Mouse (Mus musculus): Measurements from ENCODE around the gene Lbr.
A peak's percentile ranks its signal among the peaks of the same experiment; 100 is the strongest.

The Lbr gene

DNA sequence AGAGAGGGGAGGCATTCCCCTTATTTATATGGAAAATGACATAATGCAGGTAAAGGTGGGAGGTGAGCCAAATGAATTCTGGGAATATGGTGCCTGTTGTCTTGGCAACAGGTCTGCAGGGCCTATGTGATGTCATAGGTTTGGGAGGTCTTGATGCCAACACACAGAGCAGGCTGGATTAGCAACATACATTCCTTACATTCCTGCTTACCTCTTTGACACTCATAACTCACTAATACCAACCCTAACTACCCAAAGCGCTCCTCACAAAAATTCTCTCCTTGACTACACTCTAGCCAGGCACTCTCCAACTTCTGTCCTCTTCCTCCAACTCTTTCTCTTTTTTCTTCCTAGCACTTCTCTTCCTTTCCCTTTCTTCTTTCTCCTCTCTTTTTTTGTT is 5.4 kb upstream of the Lbr start:
- Histone ChIP-seq H3K27me3 (ENCODE audit: insufficient read depth, low read length) (no peaks in the 10 kb centered on the region), H3K4me3 (replicated peaks; ENCODE audit: low read length) (no peak overlapping the region), H3K36me3 (ENCODE audit: insufficient read depth, low read length) (no peaks in the 10 kb centered on the region), H3K9me3 (ENCODE audit: low read length) (no peaks in the 10 kb centered on the region), H3K4me1 (replicated peaks; ENCODE audit: low read depth, low read length) (peaks cover 45% of the 10 kb centered on the region)
- no peak for TF ChIP-seq POU5F1 (IDR thresholded peaks at IDR 0.05; ENCODE audit: borderline replicate concordance, low read length)
- no peak for TF ChIP-seq NANOG (IDR thresholded peaks at IDR 0.05; ENCODE audit: borderline replicate concordance, low read length)
- TF ChIP-seq CTCF (conservative IDR thresholded peaks at IDR 0.05; ENCODE audit: low read length) = no peak

DNA sequence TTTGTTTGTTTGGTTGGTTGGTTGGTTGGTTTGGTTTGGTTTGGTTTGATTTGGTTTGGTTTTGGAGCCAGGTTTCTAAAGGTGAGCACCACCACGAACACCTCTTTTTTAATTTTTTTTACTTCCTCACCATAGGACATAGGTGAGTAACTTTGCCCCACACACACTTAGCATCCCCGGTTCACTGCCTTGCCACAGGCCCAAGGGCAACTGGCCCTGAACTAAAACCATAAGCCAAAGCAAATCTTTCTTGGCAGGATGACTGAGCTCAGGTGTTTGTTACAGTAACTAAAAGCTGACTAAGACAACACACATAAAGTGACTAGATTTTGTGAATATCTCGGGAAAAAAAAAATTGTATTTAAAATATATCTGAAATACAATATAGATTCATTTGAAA is 4.5 kb upstream of the Lbr start:
- Histone ChIP-seq H3K27me3 (ENCODE audit: insufficient read depth, low read length) (no peaks in the 10 kb centered on the region), H3K9me3 (ENCODE audit: low read length) (no peaks in the 10 kb centered on the region), H3K36me3 (ENCODE audit: insufficient read depth, low read length) (no peaks in the 10 kb centered on the region), H3K4me1 (replicated peaks; ENCODE audit: low read depth, low read length) (peaks cover 42% of the 10 kb centered on the region), H3K4me3 (replicated peaks; ENCODE audit: low read length) (no peak overlapping the region)
- TF ChIP-seq POU5F1 (IDR thresholded peaks at IDR 0.05; ENCODE audit: borderline replicate concordance, low read length) (no peak), NANOG (IDR thresholded peaks at IDR 0.05; ENCODE audit: borderline replicate concordance, low read length) (no peak), CTCF (conservative IDR thresholded peaks at IDR 0.05; ENCODE audit: low read length) (no peak)

DNA sequence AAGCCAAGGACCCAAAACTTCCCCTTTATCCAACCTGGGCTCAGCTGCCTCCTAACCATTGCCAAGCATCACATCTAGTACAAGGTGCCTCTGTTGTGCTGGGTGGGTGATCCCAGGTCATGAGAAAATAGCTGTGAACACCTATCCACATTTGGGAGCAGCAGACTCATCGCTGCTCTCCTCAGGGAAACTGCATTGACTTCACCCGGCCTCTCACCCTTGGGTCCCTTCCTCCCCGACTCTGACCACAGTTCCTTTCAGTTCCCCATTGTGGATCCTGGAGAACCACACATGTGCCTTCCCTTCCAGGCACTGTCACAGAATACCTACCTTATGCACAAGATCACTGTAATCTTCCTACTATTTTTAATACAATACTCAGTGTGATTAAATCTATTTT is 2.9 kb upstream of the Lbr start:
- H3K4me3 ChIP-seq (replicated peaks; ENCODE audit: low read length) = peak overlapping the region; percentile 76
- no peaks in the 10 kb centered on the region for H3K36me3 ChIP-seq (ENCODE audit: insufficient read depth, low read length)
- H3K4me1 ChIP-seq (replicated peaks; ENCODE audit: low read depth, low read length) = peaks cover 40% of the 10 kb centered on the region
- no peaks in the 10 kb centered on the region for H3K27me3 ChIP-seq (ENCODE audit: insufficient read depth, low read length)
- TF ChIP-seq POU5F1 (IDR thresholded peaks at IDR 0.05; ENCODE audit: borderline replicate concordance, low read length) (no peak), CTCF (conservative IDR thresholded peaks at IDR 0.05; ENCODE audit: low read length) (no peak), NANOG (IDR thresholded peaks at IDR 0.05; ENCODE audit: borderline replicate concordance, low read length) (no peak)
- no peaks in the 10 kb centered on the region for H3K9me3 ChIP-seq (ENCODE audit: low read length)

DNA sequence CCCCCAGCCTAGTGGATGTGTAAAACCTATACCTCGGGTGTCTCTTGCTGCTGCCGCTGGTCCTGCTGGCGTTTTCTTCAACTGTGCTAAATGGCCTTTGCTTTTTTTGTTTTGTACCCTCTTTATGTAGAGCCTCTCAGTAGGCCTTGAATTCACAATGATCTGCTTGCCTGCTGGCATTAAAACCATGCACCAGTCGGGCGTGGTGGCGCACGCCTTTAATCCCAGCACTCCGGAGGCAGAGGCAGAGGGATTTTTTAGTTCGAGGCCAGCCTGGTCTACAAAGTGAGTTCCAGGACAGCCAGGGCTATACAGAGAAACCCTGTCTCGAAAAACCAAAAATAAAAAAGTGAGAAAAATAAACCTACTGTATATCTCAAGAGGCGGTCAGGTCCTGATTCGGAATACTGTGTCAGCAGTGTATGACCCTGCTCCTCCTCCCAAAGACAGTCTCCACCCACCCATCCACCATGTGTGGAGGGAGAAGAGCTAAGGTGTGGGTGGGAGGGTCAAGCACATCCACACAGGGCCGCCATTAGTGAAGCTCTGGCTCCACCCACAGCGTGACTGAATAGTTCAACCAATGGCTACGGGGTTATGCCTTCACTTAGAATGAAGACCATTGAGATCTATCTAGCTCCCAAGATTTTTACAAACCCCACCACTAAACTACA is 2.2 kb upstream of the Lbr start:
- peaks cover 4% of the 10 kb centered on the region; the same call in 1 of the 2 replicates for H3K36me3 ChIP-seq (ENCODE audit: insufficient read depth, low read length)
- peak overlapping the region; percentile 76 for H3K4me3 ChIP-seq (replicated peaks; ENCODE audit: low read length)
- TF ChIP-seq CTCF (conservative IDR thresholded peaks at IDR 0.05; ENCODE audit: low read length) = no peak
- TF ChIP-seq NANOG (IDR thresholded peaks at IDR 0.05; ENCODE audit: borderline replicate concordance, low read length) = no peak
- TF ChIP-seq POU5F1 (IDR thresholded peaks at IDR 0.05; ENCODE audit: borderline replicate concordance, low read length) = no peak
- H3K9me3 ChIP-seq (ENCODE audit: low read length) = no peaks in the 10 kb centered on the region
- no peaks in the 10 kb centered on the region for H3K27me3 ChIP-seq (ENCODE audit: insufficient read depth, low read length)
- peaks cover 47% of the 10 kb centered on the region for H3K4me1 ChIP-seq (replicated peaks; ENCODE audit: low read depth, low read length)

DNA sequence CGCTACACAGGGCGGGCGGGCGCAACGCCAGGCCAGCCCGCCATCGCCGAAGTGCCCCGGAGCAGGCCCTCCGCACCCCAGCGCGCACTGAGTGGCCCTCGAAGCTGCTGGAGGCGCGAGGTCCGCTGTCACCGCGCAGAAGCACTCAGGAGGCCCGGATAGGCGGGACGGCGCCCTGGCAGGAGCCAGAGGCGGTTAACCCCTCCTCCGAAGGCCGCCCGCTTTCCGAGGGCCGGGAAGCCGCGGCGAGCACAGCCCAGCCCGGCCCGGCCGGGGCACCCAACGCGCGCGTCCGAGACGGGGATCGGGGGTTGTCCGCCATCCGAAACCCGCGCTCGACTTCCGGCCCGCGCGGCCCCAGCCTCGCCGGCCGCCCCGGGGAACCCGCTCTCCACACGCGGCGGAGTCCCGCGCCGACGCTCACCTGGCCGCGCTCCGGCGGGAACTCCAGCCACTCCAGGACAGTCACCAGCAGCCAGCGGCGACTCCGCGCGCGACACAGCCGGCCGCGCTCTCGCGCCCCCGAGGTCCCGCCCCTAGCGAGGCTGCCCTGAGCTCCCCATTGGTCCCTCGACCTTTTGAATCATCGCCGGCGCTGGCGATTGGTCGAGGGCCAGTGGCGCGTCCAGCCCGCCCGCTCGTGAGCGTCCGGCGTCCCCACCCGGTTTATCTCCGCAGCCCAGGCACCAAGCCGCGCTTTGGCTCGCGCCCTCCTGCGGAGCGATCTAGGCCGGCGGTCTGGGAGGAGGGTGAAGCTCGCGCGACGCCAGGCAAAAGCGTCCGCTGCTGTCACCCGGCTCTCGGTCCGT is 778 bp downstream of the Lbr start:
- Histone ChIP-seq H3K9me3 (ENCODE audit: low read length) (no peaks in the 10 kb centered on the region), H3K4me1 (replicated peaks; ENCODE audit: low read depth, low read length) (peaks cover 72% of the 10 kb centered on the region), H3K27me3 (ENCODE audit: insufficient read depth, low read length) (no peaks in the 10 kb centered on the region), H3K4me3 (replicated peaks; ENCODE audit: low read length) (peak overlapping the region; percentile 95), H3K36me3 (ENCODE audit: insufficient read depth, low read length) (peaks cover 25% of the 10 kb centered on the region)
- TF ChIP-seq CTCF (conservative IDR thresholded peaks at IDR 0.05; ENCODE audit: low read length) (no peak), POU5F1 (IDR thresholded peaks at IDR 0.05; ENCODE audit: borderline replicate concordance, low read length) (no peak), NANOG (IDR thresholded peaks at IDR 0.05; ENCODE audit: borderline replicate concordance, low read length) (no peak)

DNA sequence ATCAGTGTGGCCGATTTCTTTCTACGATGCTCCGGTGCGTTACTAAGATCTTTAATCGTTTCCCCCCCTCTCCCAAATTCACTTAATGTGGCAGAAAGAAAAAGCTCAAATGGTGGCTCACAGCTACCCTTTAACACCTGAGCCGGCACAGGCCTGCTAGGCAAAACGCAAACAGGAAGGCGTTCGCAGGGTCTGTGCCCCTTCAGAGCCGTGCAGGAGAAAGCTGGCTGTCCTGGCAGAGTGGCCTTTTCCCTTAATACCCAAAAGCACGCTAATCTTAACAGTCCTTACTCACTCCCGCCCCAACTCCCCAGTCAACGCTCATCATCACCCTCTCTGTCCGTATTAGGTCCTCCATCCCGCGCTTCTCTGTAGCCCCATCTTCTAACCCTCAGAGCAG is 1.4 kb downstream of the Lbr start:
- no peaks in the 10 kb centered on the region for H3K9me3 ChIP-seq (ENCODE audit: low read length)
- H3K36me3 ChIP-seq (ENCODE audit: insufficient read depth, low read length) = peaks cover 32% of the 10 kb centered on the region
- peaks cover 78% of the 10 kb centered on the region for H3K4me1 ChIP-seq (replicated peaks; ENCODE audit: low read depth, low read length)
- no peaks in the 10 kb centered on the region for H3K27me3 ChIP-seq (ENCODE audit: insufficient read depth, low read length)
- H3K4me3 ChIP-seq (replicated peaks; ENCODE audit: low read length) = peak overlapping the region; percentile 95
- TF ChIP-seq CTCF (conservative IDR thresholded peaks at IDR 0.05; ENCODE audit: low read length) = no peak
- no peak for TF ChIP-seq NANOG (IDR thresholded peaks at IDR 0.05; ENCODE audit: borderline replicate concordance, low read length)
- TF ChIP-seq POU5F1 (IDR thresholded peaks at IDR 0.05; ENCODE audit: borderline replicate concordance, low read length) = no peak

DNA sequence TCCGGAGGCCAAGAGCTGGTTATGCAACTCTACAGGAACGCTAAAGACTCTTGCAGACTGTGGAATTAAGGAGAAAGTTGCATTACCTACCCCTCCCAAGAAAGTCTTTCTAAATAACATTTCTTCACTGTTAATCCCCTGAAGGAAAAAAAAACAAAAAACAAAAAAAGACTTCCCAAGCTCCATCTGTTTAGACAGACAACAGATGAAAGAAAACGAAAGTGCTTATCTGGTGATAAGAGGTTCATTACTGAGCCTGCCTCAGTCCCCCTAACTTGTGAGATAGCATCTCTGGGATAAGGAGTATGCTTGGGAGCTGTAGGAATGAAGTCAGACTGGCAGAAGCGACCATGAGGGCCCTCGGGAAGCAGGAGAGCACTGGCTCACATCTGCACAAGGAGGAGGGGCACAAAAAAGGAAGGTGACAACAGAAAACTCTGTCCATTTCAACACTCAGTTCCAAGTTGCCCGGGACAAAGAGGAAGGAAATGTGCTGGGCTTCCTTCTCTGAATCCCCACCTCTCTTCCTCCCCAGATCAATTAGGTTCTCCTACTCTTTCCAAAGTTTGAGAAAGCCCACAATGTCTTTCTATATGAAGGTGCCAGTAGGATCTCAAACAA is 3.0 kb downstream of the Lbr start:
- Histone ChIP-seq H3K27me3 (ENCODE audit: insufficient read depth, low read length) (no peaks in the 10 kb centered on the region), H3K36me3 (ENCODE audit: insufficient read depth, low read length) (peaks cover 47% of the 10 kb centered on the region), H3K4me1 (replicated peaks; ENCODE audit: low read depth, low read length) (peaks cover 79% of the 10 kb centered on the region), H3K4me3 (replicated peaks; ENCODE audit: low read length) (peak overlapping the region; percentile 95), H3K9me3 (ENCODE audit: low read length) (no peaks in the 10 kb centered on the region)
- TF ChIP-seq POU5F1 (IDR thresholded peaks at IDR 0.05; ENCODE audit: borderline replicate concordance, low read length) (no peak), NANOG (IDR thresholded peaks at IDR 0.05; ENCODE audit: borderline replicate concordance, low read length) (no peak), CTCF (conservative IDR thresholded peaks at IDR 0.05; ENCODE audit: low read length) (no peak)

DNA sequence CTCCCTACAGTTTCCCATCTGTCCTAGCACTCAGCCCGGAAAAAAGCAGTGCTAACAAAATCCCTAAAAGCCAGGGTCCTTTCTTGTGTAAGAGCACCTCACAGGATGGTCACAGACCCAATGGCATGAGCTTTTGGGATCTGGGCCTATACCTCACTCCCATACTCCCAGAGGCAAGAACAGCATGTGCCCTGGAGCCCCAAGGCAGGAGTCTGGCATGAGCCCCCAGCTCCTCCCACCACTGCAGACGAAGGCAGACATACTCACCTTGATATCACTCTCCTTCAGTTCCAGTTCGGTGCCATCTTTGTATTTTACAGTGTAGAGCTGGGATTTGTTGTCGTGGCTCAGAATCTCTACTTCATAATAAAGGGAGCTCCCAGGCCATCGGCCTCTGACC is 4.7 kb downstream of the Lbr start:
- H3K27me3 ChIP-seq (ENCODE audit: insufficient read depth, low read length) = no peaks in the 10 kb centered on the region
- no peak overlapping the region for H3K4me3 ChIP-seq (replicated peaks; ENCODE audit: low read length)
- no peak for TF ChIP-seq NANOG (IDR thresholded peaks at IDR 0.05; ENCODE audit: borderline replicate concordance, low read length)
- no peak for TF ChIP-seq POU5F1 (IDR thresholded peaks at IDR 0.05; ENCODE audit: borderline replicate concordance, low read length)
- H3K9me3 ChIP-seq (ENCODE audit: low read length) = no peaks in the 10 kb centered on the region
- peaks cover 62% of the 10 kb centered on the region for H3K36me3 ChIP-seq (ENCODE audit: insufficient read depth, low read length)
- H3K4me1 ChIP-seq (replicated peaks; ENCODE audit: low read depth, low read length) = peaks cover 73% of the 10 kb centered on the region

Data from E14TG2a.4 (cell line).